Mouse (Mus musculus) ovary, postnatal 10 days (tissue): ENCODE measurements around the gene Dusp3.
"Not testable (repeated sequence)": the region's sequence is repeated elsewhere in the genome, so short reads cannot be mapped to it uniquely, and the experiment has no call there.

Source experiments
- DNase-seq: peaks from one replicate; pipeline ENCODE4 v3.0.0; 2022; ENCODE audit warnings: low spot score

Gene Dusp3

GRCm38 (mm10) chr11:102010140-102010539 lies 23.3 kb upstream of the Dusp3 start:
- DNase-seq: no peak

- DNase-seq: no peak
Observed at GRCm38 (mm10) chr11:102008954-102009637, 22.3 kb upstream of the Dusp3 start.

DNA sequence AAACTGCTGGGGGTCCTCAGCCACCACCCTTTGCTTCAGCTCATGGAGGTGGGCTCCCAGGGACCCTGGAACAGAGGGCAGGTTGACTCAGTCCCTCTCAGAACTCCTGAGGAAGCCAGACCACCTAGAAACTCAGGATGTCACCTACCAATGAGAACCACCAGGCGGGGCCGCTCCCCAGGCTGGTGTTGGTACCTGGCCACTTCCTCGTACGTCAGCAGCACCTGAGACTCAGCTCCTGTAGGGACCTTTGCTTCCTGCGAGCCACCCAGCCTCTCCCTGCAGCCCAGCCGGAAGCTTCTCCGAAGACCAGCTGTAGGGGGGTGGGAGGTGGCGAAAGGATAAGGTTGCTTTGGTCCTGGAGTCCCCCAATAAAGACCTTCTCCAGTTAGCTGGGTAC lies 21.6 kb upstream of the Dusp3 start:
- no peak for DNase-seq

DNA sequence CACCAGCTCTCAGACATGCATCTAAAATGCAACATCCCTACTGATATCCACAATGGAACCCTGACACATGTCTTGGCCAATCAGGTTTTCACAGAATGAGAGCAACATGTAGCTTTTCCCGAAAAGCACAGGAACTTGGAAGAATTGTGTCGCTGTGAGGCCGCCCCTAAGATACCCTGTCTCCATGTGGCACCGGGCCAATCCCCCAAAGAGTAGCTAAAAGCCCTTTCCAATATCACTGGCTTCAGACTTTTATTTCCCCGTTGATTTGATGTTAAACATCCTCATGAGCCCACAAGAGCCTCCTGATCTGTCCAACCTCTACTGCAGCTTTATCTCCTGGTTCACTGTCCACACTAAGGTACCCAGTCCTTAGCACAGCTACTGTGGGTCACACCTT lies 19.9 kb upstream of the Dusp3 start:
- no peak for DNase-seq

DNA sequence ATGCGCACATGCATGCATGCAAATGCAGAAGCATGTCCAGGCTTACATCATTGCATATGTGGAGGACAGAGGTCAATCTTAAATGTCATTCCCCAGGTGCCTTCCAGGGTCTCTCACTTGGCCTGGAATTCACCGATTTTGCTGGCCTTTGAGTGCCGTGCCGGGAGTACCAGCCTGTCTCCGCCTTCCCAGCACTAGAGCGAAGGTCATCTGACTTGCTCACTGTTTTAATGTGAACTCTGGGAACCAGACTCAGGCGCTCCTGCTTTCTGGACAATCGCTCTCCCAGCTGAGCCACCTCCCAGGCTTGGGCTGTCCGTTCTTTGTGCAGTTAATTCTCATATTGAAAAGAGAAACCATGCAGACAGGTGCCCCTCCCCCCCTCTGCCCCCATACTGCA lies 19.5 kb upstream of the Dusp3 start:
- DNase-seq: no peak

DNA sequence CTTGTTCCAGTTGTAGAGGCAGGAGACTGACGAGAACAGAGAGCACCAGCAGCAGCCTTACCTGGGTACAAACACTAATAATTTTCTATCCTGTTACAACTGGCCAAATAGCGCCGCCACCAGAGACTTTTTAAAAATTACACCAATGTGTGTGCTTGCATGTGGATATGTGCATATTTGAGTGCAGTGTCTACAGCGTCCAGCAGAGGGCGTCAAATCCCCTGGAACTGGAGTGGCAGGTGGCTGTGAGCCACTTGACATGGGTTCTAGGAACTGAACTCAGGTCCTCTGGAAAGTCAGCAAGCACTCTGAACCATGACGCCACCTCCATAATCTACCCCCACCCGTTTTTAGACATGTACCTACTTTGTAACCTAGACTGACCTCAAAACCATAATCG lies 17.4 kb upstream of the Dusp3 start:
- DNase-seq: no peak

GRCm38 (mm10) chr11:101999466-101999865 lies 12.7 kb upstream of the Dusp3 start:
- DNase-seq: no peak

DNA sequence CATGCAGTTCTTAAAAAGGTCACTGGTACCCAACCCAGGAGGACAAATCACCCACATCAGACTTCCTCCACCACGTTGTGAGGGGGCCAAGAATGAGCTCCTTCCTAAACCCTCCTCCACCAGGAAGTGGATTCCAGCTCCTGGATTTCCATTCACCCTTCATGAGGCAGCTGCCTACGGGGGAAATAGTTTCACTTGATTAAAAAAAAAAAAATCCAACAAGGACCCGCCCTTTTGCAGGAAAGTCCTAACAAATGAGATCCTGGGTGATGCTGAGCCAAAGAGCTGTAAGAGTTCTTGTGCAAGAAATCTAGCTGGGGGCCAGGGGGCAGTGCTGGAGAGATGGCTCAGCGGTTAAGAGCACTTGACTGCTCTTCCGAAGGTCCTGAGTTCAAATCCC lies 11.4 kb upstream of the Dusp3 start:
- DNase-seq: no peak

GRCm38 (mm10) chr11:101995938-101996337 lies 9.1 kb upstream of the Dusp3 start:
- no peak for DNase-seq

DNA sequence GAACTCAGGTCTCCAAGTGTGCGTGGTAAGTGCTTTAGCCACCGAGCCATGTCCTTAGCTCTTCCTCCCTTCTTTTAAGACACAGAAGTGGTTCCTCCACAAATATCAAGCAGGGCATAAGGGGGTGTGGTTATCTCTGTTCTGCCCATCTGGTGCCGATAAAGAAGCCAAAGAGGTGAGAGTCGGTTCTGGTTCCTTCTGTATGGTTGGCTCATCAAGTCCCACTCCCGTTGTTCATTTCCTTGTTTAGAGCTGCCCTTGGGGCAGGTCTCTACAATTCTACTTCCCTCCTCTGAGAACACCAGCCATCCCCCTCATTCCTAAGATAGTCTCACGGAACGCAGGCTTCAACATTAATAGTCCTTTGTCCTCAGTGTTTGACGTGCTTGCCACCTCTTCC lies 7.3 kb upstream of the Dusp3 start:
- DNase-seq: no peak

GRCm38 (mm10) chr11:101992411-101992810 lies 5.6 kb upstream of the Dusp3 start:
- no peak for DNase-seq

DNA sequence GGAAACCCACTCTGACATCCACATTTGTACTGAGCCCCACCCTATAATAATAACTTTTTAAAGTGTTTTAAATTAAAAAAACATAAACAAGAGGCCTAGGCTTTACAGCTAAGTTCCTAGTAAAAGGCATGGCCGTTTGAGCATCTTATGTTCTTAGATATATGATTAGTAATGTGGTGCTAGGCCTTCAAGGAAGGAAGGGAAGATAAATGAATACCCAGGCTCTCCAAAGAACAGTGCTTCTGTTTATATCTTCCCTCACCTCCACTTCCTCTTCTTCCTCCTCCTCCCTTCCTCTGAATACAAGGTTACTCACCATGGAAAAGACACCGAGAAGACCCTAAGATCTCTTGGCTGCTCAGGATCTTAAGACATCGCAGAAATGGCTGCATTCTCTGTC lies 5.0 kb upstream of the Dusp3 start:
- DNase-seq: no peak

DNA sequence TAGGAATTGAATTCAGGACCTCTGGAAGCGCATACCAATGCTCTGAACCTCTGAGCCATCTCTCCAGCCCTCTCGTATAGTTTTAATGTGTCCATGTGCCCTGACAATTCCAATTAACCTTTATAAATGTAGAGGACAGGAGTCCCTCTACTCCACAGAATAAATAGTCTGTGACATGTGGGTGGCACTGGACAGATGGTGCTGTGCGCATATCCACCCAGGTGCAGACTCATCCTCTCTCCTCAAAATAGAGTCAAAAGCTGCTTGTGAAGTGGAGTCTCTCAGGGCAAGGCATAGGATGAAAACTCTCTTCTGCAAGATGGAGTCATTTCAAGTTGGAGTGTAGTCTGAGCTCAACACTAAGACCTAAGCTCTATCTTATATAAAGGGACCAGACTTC lies 3.4 kb upstream of the Dusp3 start:
- no peak for DNase-seq

- DNase-seq: peak; percentile 66
Observed at GRCm38 (mm10) chr11:101985990-101986389, 823 bp downstream of the Dusp3 start.

DNA sequence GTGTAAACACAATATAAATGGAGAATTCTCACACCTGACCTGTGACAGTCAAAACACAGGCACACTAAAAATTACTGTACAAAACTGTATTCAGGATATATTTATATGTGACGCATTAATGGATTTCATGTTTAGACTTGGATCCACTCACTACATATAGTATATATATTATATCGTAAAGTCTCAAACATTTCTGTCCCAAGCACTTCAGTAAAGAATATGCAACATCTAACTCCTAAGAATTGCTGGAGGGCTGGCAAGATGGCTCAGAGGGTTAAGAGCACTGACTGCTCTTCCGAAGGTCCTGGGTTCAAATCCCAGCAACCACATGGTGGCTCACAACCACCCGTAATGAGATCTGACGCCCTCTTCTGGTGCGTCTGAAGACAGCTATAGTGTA lies 1.4 kb downstream of the Dusp3 start:
- not testable (repeated sequence) for DNase-seq

DNA sequence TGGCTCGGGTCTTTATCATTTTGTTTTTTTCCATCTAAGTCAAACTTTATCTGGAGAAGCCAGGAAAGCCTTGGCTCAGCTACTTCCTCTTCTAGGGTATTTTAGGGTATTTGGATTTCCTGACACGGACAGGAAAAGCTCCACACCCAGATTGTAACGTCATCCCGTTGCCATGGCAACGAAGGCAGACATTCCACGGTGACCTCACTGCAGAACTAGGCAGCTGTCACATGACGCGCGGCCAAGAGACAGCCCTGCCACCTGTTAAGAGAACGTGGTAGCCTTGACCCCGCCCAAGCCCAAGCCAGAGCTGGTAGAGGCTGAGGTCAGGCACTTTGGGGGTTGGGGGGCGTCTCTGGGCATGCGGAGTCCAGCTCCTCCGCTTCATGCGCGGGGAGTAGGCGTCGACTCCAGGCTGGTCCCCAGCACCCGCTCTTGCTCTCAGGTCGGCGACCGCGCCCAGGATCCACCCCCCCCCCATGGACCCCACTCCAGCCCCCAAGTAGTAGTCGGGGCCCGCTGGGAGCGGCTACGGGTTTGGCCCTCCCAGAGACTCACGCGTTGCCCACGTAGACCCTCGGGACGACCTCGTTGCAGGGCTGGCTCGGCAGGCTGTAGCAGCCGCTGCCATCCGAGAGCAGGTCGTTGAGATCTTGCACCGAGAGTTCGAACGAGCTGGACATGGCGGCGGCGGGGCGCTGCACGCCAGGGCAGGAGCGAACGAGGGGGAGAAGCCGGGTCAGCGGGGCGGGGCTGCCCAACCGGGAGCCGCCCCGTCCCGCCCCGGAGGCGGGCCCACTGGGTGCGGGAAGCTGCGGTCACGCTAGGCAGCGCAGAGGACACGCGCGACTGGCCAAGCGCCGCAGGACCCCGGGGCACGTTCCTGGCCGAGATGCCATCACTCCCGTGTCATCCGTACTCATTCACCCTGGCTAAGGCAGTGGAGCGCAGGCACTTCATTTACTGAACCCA lies 2.5 kb downstream of the Dusp3 start, which contains the start of gene Cfap97d1:
Gene Cfap97d1 (plus strand): TSS at position 226 of the 972 bp plus-strand sequence.
- peak; percentile 62 for DNase-seq

GRCm38 (mm10) chr11:101983431-101983921 lies 3.3 kb downstream of the Dusp3 start:
- DNase-seq: no peak

DNA sequence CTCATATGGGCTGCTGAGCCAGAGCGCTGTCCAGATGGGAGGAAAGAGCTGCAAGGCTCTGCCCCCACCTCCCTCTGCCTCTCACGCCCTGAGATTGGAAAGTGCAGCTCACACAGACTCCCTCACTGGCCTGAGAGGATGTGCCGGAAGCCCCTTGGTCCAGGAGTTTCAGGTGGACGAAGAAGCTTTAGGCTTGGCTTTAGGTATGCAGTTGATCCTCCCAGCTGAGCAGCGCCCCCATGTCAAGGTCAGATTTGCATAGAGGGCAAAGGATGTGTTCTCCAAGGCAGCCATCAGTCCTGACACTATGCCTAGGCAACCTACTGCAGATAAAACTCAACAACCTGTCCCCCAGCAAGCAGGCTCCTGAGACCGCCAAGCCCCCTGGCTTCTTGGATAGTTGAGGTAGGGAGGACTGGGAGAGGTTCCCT lies 3.8 kb downstream of the Dusp3 start:
- no peak for DNase-seq

DNA sequence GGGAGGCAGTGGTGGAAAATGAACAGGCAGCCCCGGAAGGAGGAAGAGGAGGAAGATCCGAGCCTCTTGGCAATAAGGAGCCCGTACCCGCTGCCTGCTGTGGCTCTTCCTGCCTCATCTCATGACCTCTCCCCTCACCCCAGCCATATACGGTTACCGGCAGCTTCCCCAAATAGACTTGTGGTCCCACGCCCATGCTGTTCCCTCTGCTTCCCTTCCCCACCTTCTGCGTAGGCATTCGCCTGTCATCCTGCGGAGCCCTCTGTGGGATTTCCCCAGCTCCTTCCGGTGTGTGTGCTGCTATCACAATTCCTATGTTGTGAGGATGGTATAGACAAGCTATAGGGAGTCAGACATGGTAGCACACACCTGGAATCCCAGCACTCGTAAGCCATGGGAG lies 5.0 kb downstream of the Dusp3 start:
- no peak for DNase-seq

DNA sequence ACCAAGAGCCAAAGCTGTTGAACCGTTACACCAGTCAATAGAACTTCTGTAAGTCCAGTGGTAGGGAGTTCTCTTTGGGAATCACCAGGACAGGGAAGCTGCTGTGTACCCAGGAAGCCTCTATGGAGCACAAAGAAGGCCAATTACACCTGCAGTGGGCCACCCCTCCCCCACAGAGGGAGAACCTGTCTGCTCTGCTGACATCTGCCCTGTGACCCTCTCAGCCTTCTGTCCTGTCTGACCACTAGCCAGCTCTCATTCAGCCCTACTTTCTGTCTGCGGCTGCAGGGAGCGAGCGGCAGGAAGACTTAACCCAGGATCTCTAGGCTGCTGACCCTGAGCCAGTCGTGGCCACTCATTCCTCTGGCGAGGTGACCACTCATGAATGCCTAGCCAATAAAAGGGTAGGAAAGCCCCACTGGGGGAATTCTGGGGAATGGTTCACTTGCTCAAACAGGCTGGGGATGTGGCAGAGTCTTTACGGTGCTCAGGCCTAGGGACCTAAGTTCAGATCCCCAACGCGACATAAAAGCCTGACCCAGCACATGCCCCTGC lies 6.1 kb downstream of the Dusp3 start:
- no peak for DNase-seq

GRCm38 (mm10) chr11:101979140-101979539 lies 7.7 kb downstream of the Dusp3 start:
- no peak for DNase-seq

DNA sequence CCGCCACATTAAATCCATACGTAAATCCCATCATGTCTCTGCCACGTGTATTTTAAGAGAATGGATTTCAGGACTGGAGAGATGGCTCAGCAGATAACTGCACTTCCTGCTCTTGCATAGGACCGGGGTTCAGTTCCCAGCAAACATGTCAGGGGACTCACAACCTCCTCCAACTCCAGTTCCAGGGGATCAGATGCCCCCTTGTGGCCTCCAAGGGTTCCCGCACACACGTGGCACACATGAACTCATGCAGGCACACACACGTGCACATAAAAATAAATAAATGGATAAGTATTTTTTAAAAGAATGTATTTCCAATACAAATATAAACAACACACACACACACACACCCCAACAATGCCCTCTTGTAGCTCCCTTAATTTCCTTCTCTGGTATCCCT lies 9.9 kb downstream of the Dusp3 start:
- DNase-seq: no peak

DNA sequence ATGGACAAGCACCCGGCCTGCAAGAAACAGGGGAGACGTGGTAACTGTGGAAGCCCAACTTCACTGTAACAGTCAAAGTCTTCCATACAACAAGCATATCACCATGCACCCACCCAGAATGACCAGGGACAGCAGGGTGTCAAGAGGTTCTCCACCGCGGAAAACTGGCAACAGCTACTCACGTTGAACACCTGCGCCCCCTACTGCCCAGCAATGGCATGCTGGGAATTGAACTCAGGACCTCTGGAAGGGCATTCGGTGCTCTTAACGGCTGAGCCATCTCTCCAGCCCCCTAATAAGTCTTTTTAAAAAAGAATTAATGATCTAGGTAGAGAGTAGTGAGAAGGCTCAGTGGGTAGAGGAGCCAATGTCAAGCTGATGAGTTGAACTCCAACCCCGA lies 11.9 kb downstream of the Dusp3 start:
- no peak for DNase-seq
